Mouse (Mus musculus) olfactory bulb, adult 2 months (tissue): ENCODE results near the gene Pald1. TPM values are rescaled to one million over a fixed set of nuclear protein-coding genes. Genes with fewer than 3 reads are reported as not detected.

Source experiments
- H3K27ac ChIP-seq: fragments of 200-500 bp; 2 replicates; pipeline ENCODE4 v1.5.1; 2012; ENCODE audit warnings: low read depth, low read length; ENCODE audit not compliant: insufficient read depth
- H3K4me1 ChIP-seq: fragments of 200-500 bp; 2 replicates; pipeline ENCODE4 v1.6.1; 2012; ENCODE audit warnings: low read length; ENCODE audit not compliant: control insufficient read depth, insufficient read depth
- H3K4me3 ChIP-seq: fragments of 200-500 bp; 2 replicates; pipeline ENCODE4 v1.5.1; 2012; ENCODE audit warnings: mild to moderate bottlenecking, low read depth, low read length, moderate library complexity; ENCODE audit not compliant: insufficient read depth
- CTCF ChIP-seq: fragments of 200-500 bp; IDR thresholded peaks from 2 replicates; pipeline ENCODE4 v1.5.1; 2012; ENCODE audit warnings: low read depth, mild to moderate bottlenecking, low read length, moderate library complexity; ENCODE audit not compliant: insufficient read depth
- POLR2A ChIP-seq: fragments of 200-500 bp; IDR thresholded peaks from 2 replicates; pipeline ENCODE4 v1.6.1; 2012; ENCODE audit warnings: mild to moderate bottlenecking, low read depth, low read length, moderate library complexity; ENCODE audit not compliant: insufficient read depth
- WGBS: fragments of 180-500 bp; shearing (Covaris S2); methylation state at CpG from one replicate; pipeline ENCODE4 v1.1.7; 2018; 5-methylcytosine and 5-hydroxymethylcytosine counted together
- polyA plus RNA-seq: library from polyadenylated mRNA; stranded (reverse); fragments of >200 nt; gene quantifications from 2 replicates; pipeline ENCODE4 v1.2.4, GENCODE M21; 2012; ENCODE audit warnings: low replicate concordance; ENCODE audit not compliant: missing spikeins, insufficient read depth, insufficient read length

Pald1 gene
- polyA plus RNA-seq, 1 experiment = not detected

DNA sequence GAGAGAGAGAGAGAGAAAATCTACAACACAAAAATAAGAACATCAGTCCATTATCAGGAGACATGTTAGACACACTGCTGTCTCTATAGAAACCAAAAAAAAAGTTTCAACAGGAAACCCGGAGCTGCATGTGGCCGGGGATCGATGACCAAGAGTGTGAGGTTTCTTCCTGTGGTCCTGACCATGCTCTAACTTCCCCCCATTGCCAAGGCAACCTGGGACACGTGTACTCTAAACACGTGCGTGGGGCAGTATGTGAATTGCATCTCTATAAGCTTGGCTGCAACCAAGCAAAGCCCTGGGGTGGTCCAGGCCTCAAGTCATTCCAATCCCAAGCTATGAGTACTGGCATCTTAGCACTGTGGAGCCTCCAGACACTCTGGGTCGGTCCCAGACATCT is 48.8 kb downstream of the Pald1 start:
- H3K4me3 ChIP-seq = no peak overlapping the region
- no peak overlapping the region for H3K27ac ChIP-seq
- 78% methylated on average over 7 of the region's 7 CpGs for WGBS
- H3K4me1 ChIP-seq = 0 out of 2 replicates have a peak, but pooled peaks cover 3% of the 10 kb centered on the region
- TF ChIP-seq CTCF = no peak
- TF ChIP-seq POLR2A = no peak

DNA sequence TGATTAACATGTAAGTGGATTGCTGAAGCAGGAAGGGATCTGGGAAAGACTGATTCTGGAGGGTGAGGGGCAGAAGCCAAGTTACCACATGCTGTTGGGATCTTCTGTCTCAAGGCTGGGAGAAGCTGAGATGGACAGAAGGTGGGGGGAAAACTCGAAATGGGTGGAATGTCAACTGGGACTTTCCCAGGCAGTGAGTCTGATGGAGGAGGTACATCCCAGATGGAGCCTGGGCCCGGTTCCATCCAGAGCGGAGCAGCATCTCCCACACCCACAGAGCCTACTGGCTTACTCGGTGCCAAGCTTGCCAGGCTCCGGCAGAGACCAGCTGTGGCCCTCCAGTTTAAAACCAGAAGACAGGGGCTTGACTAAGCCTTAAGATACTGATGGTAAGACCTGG is 52.3 kb downstream of the Pald1 start:
- Histone ChIP-seq H3K4me1 (peaks cover 13% of the 10 kb centered on the region), H3K4me3 (no peak overlapping the region), H3K27ac (no peak overlapping the region)
- TF ChIP-seq CTCF = no peak
- no peak for TF ChIP-seq POLR2A
- WGBS = 40% methylated on average over 5 of the region's 5 CpGs

DNA sequence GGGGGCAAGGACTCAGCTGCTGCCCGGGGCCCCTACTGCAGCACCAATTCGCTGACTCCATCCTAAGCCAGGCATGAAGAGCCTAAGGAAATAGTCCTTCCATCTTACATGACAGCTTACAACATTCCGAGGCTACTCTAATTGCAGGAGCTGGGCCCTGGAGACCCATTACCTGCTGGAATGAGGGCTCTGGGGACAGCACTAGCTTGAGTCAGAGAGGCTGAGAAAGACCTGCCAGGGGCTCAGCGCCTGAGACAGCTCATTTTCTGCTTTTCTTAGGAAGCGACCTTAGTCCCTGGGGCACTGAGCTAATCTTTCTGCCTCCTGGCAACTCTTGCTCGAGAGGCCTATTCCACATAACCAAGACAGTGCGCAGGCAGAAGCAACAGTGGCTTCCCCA is 54.4 kb downstream of the Pald1 start:
- 81% methylated on average over 7 of the region's 7 CpGs for WGBS
- TF ChIP-seq CTCF (no peak), POLR2A (no peak)
- peaks cover 13% of the 10 kb centered on the region for H3K4me1 ChIP-seq

DNA sequence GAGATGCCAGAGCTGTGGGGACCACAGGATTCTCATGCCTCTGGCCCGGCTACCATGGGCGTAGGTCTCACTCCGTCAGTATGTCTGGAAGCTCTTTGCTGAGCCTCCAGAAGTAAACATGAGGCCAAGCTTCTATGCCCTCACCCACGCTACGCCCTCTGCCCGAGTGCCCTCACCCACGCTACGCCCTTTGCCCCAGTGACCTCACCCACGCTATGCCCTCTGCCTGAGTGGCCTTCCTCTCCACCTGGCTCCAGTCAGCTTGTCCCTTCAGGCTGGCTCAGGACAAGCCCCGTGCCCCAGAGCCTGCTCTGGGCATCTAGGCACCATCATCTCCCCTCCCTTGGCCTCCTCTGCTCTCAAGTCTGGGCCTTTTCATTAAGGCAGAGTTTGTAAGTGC is 55.8 kb downstream of the Pald1 start:
- peaks cover 13% of the 10 kb centered on the region for H3K4me1 ChIP-seq
- no peak overlapping the region for H3K4me3 ChIP-seq
- TF ChIP-seq POLR2A (no peak), CTCF (no peak)
- WGBS = 92% methylated on average over 10 of the region's 10 CpGs
- H3K27ac ChIP-seq = no peak overlapping the region

More for the DNA sequence above, 54.4 kb downstream of the Pald1 start:
- Histone ChIP-seq H3K27ac (no peak overlapping the region), H3K4me3 (no peak overlapping the region)

DNA sequence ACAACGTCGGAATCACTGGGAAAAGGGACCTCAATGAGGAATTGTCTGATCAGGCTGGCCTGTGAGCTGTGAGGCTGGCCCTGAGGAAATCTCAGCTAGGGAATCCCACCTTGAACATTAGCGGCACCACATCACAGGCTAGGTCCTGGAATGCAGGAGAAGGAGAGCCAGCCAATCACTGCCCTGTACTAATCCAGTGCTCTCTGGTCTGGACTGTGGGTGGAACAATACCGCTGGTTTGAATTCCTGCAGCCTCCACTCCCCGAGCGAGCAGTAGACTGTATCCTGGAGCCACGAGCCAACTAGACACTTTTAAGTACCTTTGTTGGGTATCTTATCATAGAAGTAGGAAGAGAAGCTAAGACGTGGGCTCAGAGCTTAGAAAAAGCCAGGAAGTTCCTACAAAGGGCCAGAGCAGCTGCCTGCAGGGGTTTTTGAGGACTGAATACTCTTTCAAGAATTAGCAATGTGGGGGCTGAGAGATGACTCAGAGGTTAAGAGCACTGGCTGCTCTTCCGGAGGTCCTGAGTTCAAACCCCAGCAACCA is 57.5 kb downstream of the Pald1 start:
- WGBS = 57% methylated on average over 9 of the region's 9 CpGs
- TF ChIP-seq CTCF (no peak), POLR2A (no peak)
- H3K4me3 ChIP-seq = no peak overlapping the region
- H3K27ac ChIP-seq = no peak overlapping the region
- H3K4me1 ChIP-seq = peaks cover 13% of the 10 kb centered on the region

DNA sequence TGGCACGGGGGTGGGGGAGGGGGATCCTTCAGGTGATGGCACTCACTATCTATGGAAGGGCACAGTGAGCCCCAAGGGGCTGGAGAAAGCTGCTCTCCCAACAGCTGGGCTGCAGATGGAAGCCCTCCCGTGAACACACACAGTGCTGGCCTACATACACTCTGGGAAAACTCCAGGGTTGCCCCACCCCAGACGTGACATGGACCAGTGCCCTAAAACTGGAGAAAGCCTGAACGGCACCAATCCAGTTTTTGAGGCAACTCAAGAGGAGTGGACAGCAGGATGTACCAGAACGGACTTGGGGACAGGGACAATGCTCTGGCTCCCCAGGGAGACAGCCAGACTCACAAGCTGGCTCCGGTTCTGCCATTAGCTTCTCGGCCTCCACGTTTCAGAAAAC is 58.6 kb downstream of the Pald1 start:
- 78% methylated on average over 8 of the region's 8 CpGs for whole genome bisulfite sequencing
- TF ChIP-seq CTCF (no peak), POLR2A (no peak)
- no peak overlapping the region for H3K27ac ChIP-seq
- H3K4me3 ChIP-seq = no peak overlapping the region
- peaks cover 13% of the 10 kb centered on the region for H3K4me1 ChIP-seq

DNA sequence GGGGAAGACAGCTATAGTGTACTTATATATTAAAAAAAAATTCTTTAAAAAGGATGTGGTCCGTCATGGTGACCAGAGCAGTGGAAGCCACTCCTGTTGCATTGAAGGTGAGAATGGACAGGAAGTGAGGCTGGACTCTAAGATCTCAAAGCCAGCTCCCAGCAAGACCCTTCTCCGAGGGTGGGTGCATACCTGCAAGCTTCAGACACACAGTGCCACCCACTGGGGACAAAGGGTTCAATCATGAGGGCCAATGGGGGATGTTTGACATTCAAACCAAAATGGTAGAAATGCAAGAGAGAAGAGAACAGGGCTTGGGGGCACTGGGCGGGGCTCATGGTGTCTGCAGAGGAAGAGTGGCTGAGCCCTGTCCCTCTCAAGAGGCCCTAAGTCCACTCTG is 64.8 kb downstream of the Pald1 start:
- Histone ChIP-seq H3K4me3 (no peak overlapping the region), H3K27ac (no peak overlapping the region), H3K4me1 (no peaks in the 10 kb centered on the region; the same call in 1 of the 2 replicates)
- 95% methylated on average over 3 of the region's 3 CpGs for WGBS
- TF ChIP-seq CTCF = no peak
- no peak for TF ChIP-seq POLR2A

DNA sequence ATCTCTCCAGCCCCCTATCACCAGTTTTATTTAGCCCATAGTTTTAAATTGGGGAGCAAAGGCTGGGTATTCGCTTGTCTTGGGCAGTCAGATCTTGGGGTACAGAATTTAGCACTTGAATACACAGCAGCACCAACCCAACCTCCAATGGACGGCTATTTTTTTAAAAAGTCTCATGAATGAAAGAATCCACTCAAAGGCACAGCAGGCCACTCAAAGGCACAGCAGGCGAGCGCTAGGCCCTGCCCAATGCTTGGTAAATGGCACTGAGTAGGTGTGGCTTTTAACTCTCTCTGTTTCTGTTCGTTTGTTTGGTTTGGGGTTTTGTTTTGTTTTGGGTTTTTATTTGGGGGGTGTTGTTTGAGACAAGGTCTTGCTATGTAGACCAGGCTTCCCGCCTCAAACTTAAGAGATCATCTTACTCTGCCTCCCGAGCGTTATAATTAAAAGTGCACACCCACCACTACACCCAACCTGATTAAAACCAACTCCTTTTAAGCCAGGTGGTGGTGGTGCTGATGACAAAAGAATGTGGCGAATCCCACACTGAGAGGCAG is 67.9 kb downstream of the Pald1 start:
- TF ChIP-seq POLR2A (no peak), CTCF (no peak)
- 62% methylated on average over 9 of the region's 9 CpGs for WGBS
- H3K4me1 ChIP-seq = no peaks in the 10 kb centered on the region; the same call in 1 of the 2 replicates
- no peak overlapping the region for H3K27ac ChIP-seq
- H3K4me3 ChIP-seq = no peak overlapping the region

DNA sequence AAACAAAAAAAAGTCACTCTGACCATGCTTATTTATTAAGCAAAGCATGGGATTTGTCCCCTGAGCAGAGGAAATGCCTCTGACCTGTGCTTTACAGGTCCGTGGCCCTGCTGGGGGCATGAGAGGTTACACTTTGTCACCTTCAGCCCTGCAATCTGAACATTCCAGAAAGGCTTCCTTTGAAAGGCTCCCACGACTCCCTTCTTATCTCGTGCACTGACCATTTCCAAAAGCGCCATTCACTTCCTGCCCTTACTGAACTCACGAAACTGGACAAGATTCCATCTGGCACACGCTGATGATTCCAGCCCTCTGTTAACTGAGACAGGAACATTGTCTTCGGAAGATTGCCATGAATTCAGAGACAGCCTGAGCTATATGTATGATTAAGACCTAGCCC is 69.6 kb downstream of the Pald1 start:
- Histone ChIP-seq H3K4me3 (no peak overlapping the region), H3K4me1 (no peaks in the 10 kb centered on the region), H3K27ac (no peak overlapping the region)
- 88% methylated on average over 7 of the region's 7 CpGs for WGBS
- no peak for TF ChIP-seq POLR2A
- TF ChIP-seq CTCF = no peak
